Mouse (Mus musculus) right cerebral cortex, adult 18-20 months (tissue): ENCODE results near the gene Ifna15.

Experiments used
- DNase-seq: peaks from one replicate; pipeline ENCODE4 v3.0.0; 2022; ENCODE audit warnings: mixed read lengths

Gene Ifna15

DNA sequence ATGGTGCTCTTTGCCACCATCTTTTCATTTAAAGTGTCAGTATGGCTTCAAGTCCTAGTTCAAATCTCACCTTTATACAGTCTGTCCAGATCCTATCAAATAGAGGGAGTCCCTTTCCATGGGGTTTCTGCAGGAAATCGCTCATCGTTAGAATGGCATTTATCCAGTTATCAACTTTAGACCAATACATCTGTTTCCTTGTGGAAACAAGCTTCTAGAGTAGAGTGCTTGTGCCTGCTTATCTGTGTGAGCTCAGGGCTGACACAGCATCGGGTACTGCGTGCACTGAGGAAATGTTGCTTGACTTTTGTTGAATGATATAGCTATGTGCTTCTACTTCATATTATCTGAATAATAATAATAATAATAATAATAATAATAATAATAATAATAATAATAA, 44.3 kb downstream of the Ifna15 start:
- no peak for DNase-seq
